Mouse (Mus musculus): ENCODE measurements around the gene Fez2.

Fez2 gene

GRCm38 (mm10) chr17:78417381-78418281, at the start of gene Fez2:
Fez2 (minus strand) TSS chr17:78418152.
- peak; percentile 91 to 97 for DNase-seq

GRCm38 (mm10) chr17:78465500-78465899, 47.5 kb upstream of the Fez2 start:
- no peak for DNase-seq

- DNase-seq: no peak
These were observed 47.1 kb upstream of the Fez2 start for GRCm38 (mm10) chr17:78465071-78465470.

- no peak for DNase-seq
These were observed 42.2 kb upstream of the Fez2 start for GRCm38 (mm10) chr17:78460140-78460539.

- no peak for DNase-seq
These were observed 37.6 kb upstream of the Fez2 start for GRCm38 (mm10) chr17:78455556-78455955.

GRCm38 (mm10) chr17:78455114-78455513, 37.2 kb upstream of the Fez2 start:
- DNase-seq: peak; percentile 75 to 77

GRCm38 (mm10) chr17:78454189-78454977, 36.4 kb upstream of the Fez2 start:
- DNase-seq: no peak

- DNase-seq: no peak
These were observed 35.6 kb upstream of the Fez2 start for GRCm38 (mm10) chr17:78453529-78453928.

- peak; percentile 47 to 58 for DNase-seq
These were observed 33.9 kb upstream of the Fez2 start for GRCm38 (mm10) chr17:78451886-78452285.

GRCm38 (mm10) chr17:78451332-78451793, 33.4 kb upstream of the Fez2 start:
- peak in 1 of 2 experiments; percentile 20 for DNase-seq

GRCm38 (mm10) chr17:78449635-78450197, 31.8 kb upstream of the Fez2 start:
- no peak for DNase-seq

- DNase-seq: no peak
These were observed 26.9 kb upstream of the Fez2 start for GRCm38 (mm10) chr17:78444826-78445225.

GRCm38 (mm10) chr17:78440771-78441170, 22.8 kb upstream of the Fez2 start:
- DNase-seq: no peak

- DNase-seq: no peak
These were observed 19.2 kb upstream of the Fez2 start for GRCm38 (mm10) chr17:78437161-78437560.

GRCm38 (mm10) chr17:78435661-78436060, 17.7 kb upstream of the Fez2 start:
- no peak for DNase-seq

- peak; percentile 69 to 71 for DNase-seq
These were observed 16.8 kb upstream of the Fez2 start for GRCm38 (mm10) chr17:78434746-78435145.

GRCm38 (mm10) chr17:78430374-78430773, 12.4 kb upstream of the Fez2 start:
- peak; percentile 33 to 38 for DNase-seq

GRCm38 (mm10) chr17:78429051-78429450, 11.1 kb upstream of the Fez2 start:
- DNase-seq: no peak

- no peak for DNase-seq
These were observed 7.1 kb upstream of the Fez2 start for GRCm38 (mm10) chr17:78425026-78425425.

- no peak for DNase-seq
These were observed 1.3 kb upstream of the Fez2 start for GRCm38 (mm10) chr17:78419216-78419615.

GRCm38 (mm10) chr17:78415255-78415654, 2.7 kb downstream of the Fez2 start:
- no peak for DNase-seq

GRCm38 (mm10) chr17:78409900-78410299, 8.1 kb downstream of the Fez2 start:
- no peak for DNase-seq

GRCm38 (mm10) chr17:78408386-78408785, 9.6 kb downstream of the Fez2 start:
- DNase-seq: no peak
